Mouse (Mus musculus) CH12.LX (cell line): ENCODE measurements around the gene Aspn. TPM values are rescaled to one million over a fixed set of nuclear protein-coding genes. Genes with fewer than 3 reads are reported as not detected.

Experiments used
- DNase-seq: peaks from one replicate; pipeline ENCODE4 v3.0.0-alpha.2; 2013; ENCODE audit errors: extremely low read depth
- H3K27ac ChIP-seq: 2 replicates; pipeline ENCODE4 v1.5.1; 2012; ENCODE audit warnings: low read depth, mild to moderate bottlenecking, control low read depth, moderate library complexity; ENCODE audit not compliant: insufficient read depth
- H3K27me3 ChIP-seq: replicated peaks from 2 replicates; pipeline ENCODE3; 2012; ENCODE audit warnings: inconsistent platforms
- H3K36me3 ChIP-seq, 2 experiments: replicated peaks in 1 of 2; 2 replicates each; pipeline versions ENCODE3 to v1.6.1; 2012; ENCODE audit warnings: inconsistent platforms in 1 of 2, low read length in 1 of 2, mild to moderate bottlenecking in 1 of 2, mixed read lengths in 1 of 2, moderate library complexity in 1 of 2; ENCODE audit not compliant: control insufficient read depth in 1 of 2, insufficient read depth in 1 of 2
- H3K4me1 ChIP-seq, 2 experiments: 2 replicates each; pipeline ENCODE4 v1.6.1; 2012; ENCODE audit warnings: inconsistent platforms in 1 of 2, moderate library complexity in 1 of 2; ENCODE audit not compliant: insufficient read depth in 2 of 2, control insufficient read depth in 1 of 2
- H3K4me2 ChIP-seq: 2 replicates; pipeline ENCODE4 v1.6.1; 2012; ENCODE audit warnings: low read depth, mild to moderate bottlenecking, control low read depth; ENCODE audit not compliant: poor library complexity, insufficient read depth, severe bottlenecking
- H3K4me3 ChIP-seq, 3 experiments: fragments of 150-350 bp in 1 of 3; sonication (generic) in 1 of 3; replicated peaks in 1 of 3; 2 replicates each; pipeline versions ENCODE3 to v1.5.1; 2011 to 2012; ENCODE audit warnings: low read depth in 2 of 3, low read length in 2 of 3, mild to moderate bottlenecking in 2 of 3, moderate library complexity in 2 of 3, control low read depth in 1 of 3, improper control_type of control experiment in 1 of 3, inconsistent platforms in 1 of 3, mixed read lengths in 1 of 3; ENCODE audit not compliant: poor library complexity in 1 of 3
- H3K79me2 ChIP-seq: replicated peaks from 2 replicates; pipeline ENCODE4 v1.6.1; 2012; ENCODE audit warnings: mild to moderate bottlenecking, moderate library complexity; ENCODE audit not compliant: control insufficient read depth, poor library complexity, insufficient read depth, severe bottlenecking; ENCODE audit errors: extremely low read depth
- H3K9ac ChIP-seq: 2 replicates; pipeline ENCODE4 v1.6.1; 2012; ENCODE audit warnings: low read depth, mild to moderate bottlenecking, control low read depth, moderate library complexity; ENCODE audit not compliant: insufficient read depth
- H3K9me3 ChIP-seq: replicated peaks from 2 replicates; pipeline ENCODE3; 2012; ENCODE audit warnings: low read length, inconsistent platforms, mixed read lengths
- CHD1 ChIP-seq: IDR thresholded peaks from 2 replicates; pipeline ENCODE4 v1.6.1; 2012; ENCODE audit warnings: low read depth, low read length, improper control_type of control experiment, inconsistent platforms
- CTCF ChIP-seq, 2 experiments: IDR thresholded peaks in 1 of 2; conservative IDR thresholded peaks in 1 of 2; 2 replicates each; pipeline ENCODE4 v1.5.1; 2011 to 2012; ENCODE audit warnings: low read depth in 2 of 2, low read length in 2 of 2, improper control_type of control experiment in 1 of 2, inconsistent platforms in 1 of 2, mild to moderate bottlenecking in 1 of 2, moderate library complexity in 1 of 2
- ELF1 ChIP-seq: IDR thresholded peaks from 2 replicates; pipeline ENCODE4 v1.6.1; 2014; ENCODE audit warnings: low read depth, mild to moderate bottlenecking, inconsistent platforms, low read length, improper control_type of control experiment
- ETS1 ChIP-seq: conservative IDR thresholded peaks from 2 replicates; pipeline ENCODE4 v1.6.1; 2012; ENCODE audit warnings: low read depth, mild to moderate bottlenecking, inconsistent platforms, low read length, improper control_type of control experiment, moderate library complexity
- GABPA ChIP-seq: IDR thresholded peaks from 2 replicates; pipeline ENCODE4 v1.6.1; 2012; ENCODE audit warnings: low read depth, low read length, improper control_type of control experiment, inconsistent platforms; ENCODE audit not compliant: insufficient replicate concordance
- HCFC1 ChIP-seq: IDR thresholded peaks from 2 replicates; pipeline ENCODE4 v1.6.1; 2012; ENCODE audit warnings: low read depth, mild to moderate bottlenecking, inconsistent platforms, low read length, improper control_type of control experiment
- JUN ChIP-seq: IDR thresholded peaks from 2 replicates; pipeline ENCODE4 v1.6.1; 2011; ENCODE audit warnings: low read depth, mild to moderate bottlenecking, low read length, improper control_type of control experiment, moderate library complexity; ENCODE audit not compliant: insufficient read depth
- JUND ChIP-seq: conservative IDR thresholded peaks from 2 replicates; pipeline ENCODE4 v1.6.1; 2011; ENCODE audit warnings: low read depth, low read length, improper control_type of control experiment
- KAT2A ChIP-seq: IDR thresholded peaks from 2 replicates; pipeline ENCODE4 v1.6.1; 2012; ENCODE audit warnings: low read length, improper control_type of control experiment, inconsistent platforms; ENCODE audit not compliant: insufficient replicate concordance
- MAFK ChIP-seq: IDR thresholded peaks from 2 replicates; pipeline ENCODE4 v1.6.1; 2011; ENCODE audit warnings: low read length, improper control_type of control experiment; ENCODE audit not compliant: insufficient replicate concordance
- MAZ ChIP-seq: IDR thresholded peaks from 2 replicates; pipeline ENCODE4 v1.6.1; 2012; ENCODE audit warnings: low read depth, mild to moderate bottlenecking, inconsistent platforms, low read length, improper control_type of control experiment, moderate library complexity
- MEF2A ChIP-seq: IDR thresholded peaks from 2 replicates; pipeline ENCODE4 v1.6.1; 2014; ENCODE audit warnings: low read depth, mild to moderate bottlenecking, inconsistent platforms, low read length, improper control_type of control experiment, borderline replicate concordance
- MXI1 ChIP-seq: IDR thresholded peaks from 2 replicates; pipeline ENCODE4 v1.6.1; 2011; ENCODE audit warnings: mild to moderate bottlenecking, low read depth, low read length, improper control_type of control experiment
- NRF1 ChIP-seq: IDR thresholded peaks from 2 replicates; pipeline ENCODE4 v1.6.1; 2014; ENCODE audit warnings: low read depth, mild to moderate bottlenecking, inconsistent platforms, low read length, improper control_type of control experiment, moderate library complexity
- PAX5 ChIP-seq: IDR thresholded peaks from 2 replicates; pipeline ENCODE4 v1.6.1; 2012; ENCODE audit warnings: low read length, inconsistent platforms, mixed read lengths
- POLR2AphosphoS2 ChIP-seq: IDR thresholded peaks from 2 replicates; pipeline ENCODE4 v1.6.1; 2011; ENCODE audit warnings: low read depth, low read length, improper control_type of control experiment
- RAD21 ChIP-seq: IDR thresholded peaks from 2 replicates; pipeline ENCODE4 v1.6.1; 2011; ENCODE audit warnings: low read depth, mild to moderate bottlenecking, low read length, improper control_type of control experiment, moderate library complexity
- RCOR1 ChIP-seq: conservative IDR thresholded peaks from 2 replicates; pipeline ENCODE4 v1.6.1; 2012; ENCODE audit warnings: low read depth, mild to moderate bottlenecking, inconsistent platforms, low read length, improper control_type of control experiment
- SMC3 ChIP-seq: IDR thresholded peaks from 2 replicates; pipeline ENCODE4 v1.6.1; 2011; ENCODE audit warnings: low read depth, low read length, improper control_type of control experiment
- TBP ChIP-seq: conservative IDR thresholded peaks from 2 replicates; pipeline ENCODE4 v1.6.1; 2011; ENCODE audit warnings: low read depth, low read length, improper control_type of control experiment
- TCF12 ChIP-seq: IDR thresholded peaks from 2 replicates; pipeline ENCODE4 v1.6.1; 2014; ENCODE audit warnings: low read depth, mild to moderate bottlenecking, inconsistent platforms, low read length, improper control_type of control experiment
- UBTF ChIP-seq: IDR thresholded peaks from 2 replicates; pipeline ENCODE4 v1.6.1; 2012; ENCODE audit warnings: low read depth, mild to moderate bottlenecking, inconsistent platforms, low read length, improper control_type of control experiment, moderate library complexity
- USF1 ChIP-seq: IDR thresholded peaks from 2 replicates; pipeline ENCODE4 v1.6.1; 2014; ENCODE audit warnings: low read depth, mild to moderate bottlenecking, inconsistent platforms, low read length, improper control_type of control experiment
- ZKSCAN1 ChIP-seq: IDR thresholded peaks from 2 replicates; pipeline ENCODE4 v1.6.1; 2012; ENCODE audit warnings: low read depth, inconsistent platforms, low read length, improper control_type of control experiment, borderline replicate concordance
- ZNF384 ChIP-seq: IDR thresholded peaks from 2 replicates; pipeline ENCODE4 v1.6.1; 2012; ENCODE audit warnings: low read depth, low read length, improper control_type of control experiment, inconsistent platforms
- dilution Hi-C: fragments of 300-500 bp; cut with MboI; formaldehyde crosslinking; loops from 2 replicates; pipeline ENCODE4 v1.14.3; 2020; ENCODE audit warnings: low sequenced_read_pairs; ENCODE audit not compliant: extremely low pct_unique_long_range_greater_than_20kb, extremely low pct_ligation_motif_present
- in situ Hi-C: fragments of 300-500 bp; cut with MboI; formaldehyde crosslinking; loops from 3 replicates; pipeline ENCODE4 v1.14.3; 2019; ENCODE audit warnings: low sequenced_read_pairs, low pct_ligation_motif_present, low pct_unique_long_range_greater_than_20kb, mixed read lengths
- polyA plus RNA-seq: library from polyadenylated mRNA; unstranded; fragments of >175 nt; gene quantifications from 2 replicates; pipeline ENCODE4 v1.2.1, GENCODE M21; 2012; ENCODE audit warnings: low read depth; ENCODE audit not compliant: insufficient read length
- total RNA-seq, 2 experiments: library from RNA; depleted of rRNA; stranded (reverse); fragments of 300-350 nt in 1 of 2; fragments of >200 nt in 1 of 2; gene quantifications; 2 replicates each; pipeline ENCODE4 v1.2.3; 2012 to 2014

The Aspn gene
- not detected in 2 replicates for total RNA-seq (2012; rRNA removed)
- total RNA-seq (2014; rRNA removed): not detected in 2 replicates
- 0.23 and 0.27 TPM in 2 replicates for polyA plus RNA-seq

DNA sequence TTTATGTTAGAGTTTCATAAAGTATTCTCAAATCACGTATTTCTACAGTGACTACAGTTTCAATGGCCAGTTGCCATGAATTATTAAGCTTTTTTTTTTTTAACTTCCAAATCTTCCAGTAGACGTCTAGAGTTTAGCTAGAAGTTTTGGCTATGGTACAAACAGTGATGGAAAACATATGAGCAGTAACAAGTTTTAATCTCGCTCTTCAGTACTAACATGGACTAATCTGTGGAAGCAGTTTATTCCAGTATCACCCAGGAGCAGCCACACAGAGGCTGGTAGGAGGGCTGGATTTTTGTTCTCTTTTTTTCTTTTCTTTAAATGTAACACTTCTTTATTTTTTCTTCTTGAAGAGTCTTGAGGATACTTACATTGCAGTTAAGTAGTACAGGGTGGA, at the start of gene Aspn:
Gene Aspn (plus strand): TSS at position 165 of the 400 bp plus-strand sequence.
- Histone ChIP-seq H3K4me3 (no peak within 1 kb of the TSS), H3K9me3 (no peaks in the 10 kb centered on the region), H3K9ac (no peak within 1 kb of the TSS), H3K27me3 (no peaks in the 10 kb centered on the region), H3K36me3 (peaks cover 0 to 3% of the 10 kb centered on the region in 2 experiments), H3K79me2 (no peaks in the 10 kb centered on the region), H3K27ac (no peak within 1 kb of the TSS), H3K4me2 (no peak within 1 kb of the TSS), H3K4me1 (peaks cover 0 to 10% of the 10 kb centered on the region in 2 experiments; a peak in 2 of 4 replicates)
- TF ChIP-seq JUN: no peak
- TF ChIP-seq MAZ: no peak
- no peak for TF ChIP-seq RCOR1
- no peak for TF ChIP-seq TCF12
- TF ChIP-seq CTCF (conservative IDR thresholded peaks at IDR 0.05 in 1 of 2, IDR thresholded peaks at IDR 0.05 in 1 of 2; ENCODE audit: low read depth in 2 of 2, low read length in 2 of 2): no peak
- no peak for TF ChIP-seq RAD21
- TF ChIP-seq ZKSCAN1: no peak
- no peak for TF ChIP-seq MEF2A
- TF ChIP-seq NRF1: no peak
- DNase-seq: no peak
- dilution Hi-C loops (no loop called here), in situ Hi-C loops (no loop called here)

DNA sequence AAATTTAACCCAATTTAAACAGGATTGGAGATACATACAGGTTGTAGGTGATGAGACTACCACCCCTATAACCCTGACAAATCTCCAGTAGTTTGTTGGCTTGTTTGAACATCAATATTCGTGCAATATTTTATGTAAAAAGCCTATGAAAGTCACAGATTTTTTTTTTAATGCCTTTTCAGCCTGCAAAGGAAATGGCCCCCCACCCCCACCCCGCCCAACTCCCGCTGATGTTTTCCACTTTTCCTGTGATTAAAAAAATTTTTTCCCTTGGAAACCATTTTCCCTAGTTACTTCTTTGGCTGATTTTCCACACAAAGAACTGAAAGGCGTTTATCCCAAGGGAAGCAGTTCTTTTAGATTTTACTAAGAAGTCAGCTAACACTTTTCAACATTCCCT, 39.7 kb upstream of the Aspn start, which contains the start of gene Ecm2:
Gene Ecm2 (plus strand): TSS at position 301 of the 400 bp plus-strand sequence.
- Histone ChIP-seq H3K4me1 (no peaks in the 10 kb centered on the region), H3K36me3 (no peaks in the 10 kb centered on the region), H3K9ac (no peak within 1 kb of the TSS), H3K4me3 (no peak within 1 kb of the TSS), H3K9me3 (no peaks in the 10 kb centered on the region), H3K27me3 (no peaks in the 10 kb centered on the region), H3K4me2 (peak within 1 kb of the TSS; percentile 61), H3K79me2 (no peaks in the 10 kb centered on the region), H3K27ac (no peak within 1 kb of the TSS)
- no peak for DNase-seq
- TF ChIP-seq NRF1 (no peak), UBTF (no peak), KAT2A (no peak), ZKSCAN1 (no peak), SMC3 (no peak), TBP (no peak), RCOR1 (no peak)
- dilution Hi-C loops (no loop called here), in situ Hi-C loops (no loop called here)

- dilution Hi-C loops: no loop called here
- no peak for DNase-seq
- Histone ChIP-seq H3K4me3 (no peak overlapping the region), H3K9ac (no peak overlapping the region), H3K79me2 (no peaks in the 10 kb centered on the region), H3K27me3 (no peaks in the 10 kb centered on the region), H3K27ac (no peak overlapping the region), H3K4me1 (no peaks in the 10 kb centered on the region), H3K4me2 (no peak overlapping the region), H3K36me3 (no peaks in the 10 kb centered on the region), H3K9me3 (no peaks in the 10 kb centered on the region)
- no peak for TF ChIP-seq USF1
- no peak for TF ChIP-seq TCF12
- no peak for TF ChIP-seq MAFK
- TF ChIP-seq CHD1: no peak
- no peak for TF ChIP-seq ELF1
- TF ChIP-seq GABPA: no peak
- no peak for TF ChIP-seq JUN
- TF ChIP-seq ZNF384: no peak
- TF ChIP-seq SMC3: no peak
- no peak for TF ChIP-seq HCFC1
- no peak for TF ChIP-seq ETS1
- TF ChIP-seq PAX5: no peak
- TF ChIP-seq NRF1: no peak
- no peak for TF ChIP-seq POLR2AphosphoS2
- TF ChIP-seq ZKSCAN1: no peak
- TF ChIP-seq MXI1: no peak
- TF ChIP-seq JUND: no peak
- in situ Hi-C loops: no loop called here
Observed at GRCm38 (mm10) chr13:49505776-49506175, 38.5 kb upstream of the Aspn start.
